Mouse (Mus musculus) testis, postnatal 10 days (tissue): ENCODE results near the gene D11Wsu47e.
"Not testable (repeated sequence)": the region's sequence is repeated elsewhere in the genome, so short reads cannot be mapped to it uniquely, and the experiment has no call there.

Source experiments
- DNase-seq: peaks from one replicate; pipeline ENCODE4 v3.0.0; 2021; ENCODE audit warnings: low spot score

The D11Wsu47e gene

DNA sequence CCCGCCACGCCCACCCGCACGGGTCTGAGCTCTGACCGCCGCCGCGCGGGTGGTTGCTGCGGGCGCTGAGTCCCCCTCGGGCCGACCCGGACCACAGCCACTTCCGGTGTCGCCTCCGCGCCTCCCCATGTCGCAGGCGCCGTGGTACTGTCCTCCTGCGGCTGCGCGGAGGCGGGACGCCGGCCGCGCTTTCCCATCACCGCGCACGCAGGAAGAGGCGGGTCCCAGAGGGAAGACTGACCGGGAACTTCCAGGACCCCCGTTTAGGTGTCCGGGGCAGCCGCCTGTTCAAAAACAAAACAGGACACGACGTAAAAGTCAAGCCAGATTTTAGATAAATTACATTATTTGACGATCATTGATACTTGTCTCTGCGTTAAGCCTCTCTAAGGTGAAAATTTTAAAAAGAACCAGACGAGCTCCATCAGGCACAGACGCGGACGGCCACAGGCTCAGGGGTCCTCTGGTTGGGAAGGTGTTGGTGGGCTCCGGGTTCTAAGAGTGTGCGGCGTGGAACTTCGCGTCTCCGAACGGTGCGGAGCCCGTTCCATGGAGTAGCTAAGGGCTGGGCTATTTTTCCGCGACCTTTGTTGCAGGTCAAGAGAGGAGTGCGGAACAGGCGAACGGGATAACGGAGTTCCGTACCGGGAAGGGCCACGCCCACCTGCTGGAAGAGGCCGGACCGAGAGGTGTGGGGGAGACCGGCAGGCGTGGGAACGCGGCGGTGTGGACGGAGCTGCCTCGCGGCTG, at the start of gene D11Wsu47e, which contains the start of gene Fam104a:
D11Wsu47e (plus strand) TSS at position 456 of the 750 bp plus-strand sequence.
Fam104a (minus strand) TSS at position 199 of the 750 bp plus-strand sequence.
- peak; percentile 96 for DNase-seq

DNA sequence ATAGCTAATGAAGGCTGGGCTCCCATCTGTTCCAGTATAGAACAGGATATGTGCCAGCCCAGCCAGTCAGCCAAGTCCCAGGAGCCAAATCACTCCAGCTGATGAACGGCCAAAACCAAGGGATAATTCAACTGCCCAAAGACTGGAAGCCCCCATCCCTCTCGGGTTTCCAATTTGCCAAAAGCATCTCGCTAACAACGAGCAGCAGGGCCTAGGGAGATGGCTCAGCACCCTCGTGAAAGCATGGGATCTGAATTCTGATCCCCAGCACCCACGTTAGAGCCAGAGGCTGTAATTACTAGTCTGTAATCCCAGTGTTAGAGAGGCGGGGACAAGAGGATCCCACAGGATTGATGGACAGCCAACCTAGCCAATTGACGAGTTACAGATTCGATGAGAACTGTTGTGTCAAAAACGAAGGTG, 49.5 kb upstream of the D11Wsu47e start:
- DNase-seq: no peak

DNA sequence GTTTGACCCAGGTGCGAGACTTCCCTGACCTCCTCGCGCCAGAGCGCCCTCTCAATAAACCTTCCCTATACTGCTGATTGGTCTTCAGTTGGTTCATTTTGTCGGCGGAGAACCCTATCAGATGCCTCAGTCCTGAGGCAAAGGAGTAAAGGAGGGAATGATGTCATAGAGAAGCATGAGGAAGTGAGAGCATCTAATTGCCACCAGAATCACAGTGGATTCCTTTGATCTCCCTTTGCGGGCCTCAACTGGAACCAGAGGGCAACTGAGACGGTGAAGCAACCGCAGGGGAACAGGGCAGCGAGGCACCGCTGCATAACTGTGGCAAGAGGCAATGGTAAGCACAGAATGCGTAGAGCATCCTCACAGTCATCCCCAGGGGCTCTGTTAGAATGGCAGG, 45.5 kb upstream of the D11Wsu47e start:
- no peak for DNase-seq

DNA sequence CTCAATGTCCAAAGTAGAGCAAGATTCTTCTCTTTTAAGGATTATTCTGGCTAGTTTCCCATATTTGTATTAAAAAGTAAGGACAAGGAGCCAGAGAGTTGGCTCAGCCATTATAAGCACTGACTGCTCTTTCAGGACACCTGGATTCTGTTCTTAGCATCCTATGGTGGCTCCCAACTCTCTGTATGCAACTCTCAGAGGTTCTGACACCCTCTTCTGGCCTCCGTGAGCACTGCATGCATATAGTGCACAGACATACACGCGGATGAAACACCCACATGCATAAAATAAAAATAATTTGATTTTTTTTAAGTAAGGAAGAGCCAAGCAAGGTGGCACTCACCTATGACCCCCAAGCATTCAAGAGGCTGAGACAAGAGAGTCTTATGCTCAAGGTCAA, 39.0 kb upstream of the D11Wsu47e start:
- DNase-seq: no peak

DNA sequence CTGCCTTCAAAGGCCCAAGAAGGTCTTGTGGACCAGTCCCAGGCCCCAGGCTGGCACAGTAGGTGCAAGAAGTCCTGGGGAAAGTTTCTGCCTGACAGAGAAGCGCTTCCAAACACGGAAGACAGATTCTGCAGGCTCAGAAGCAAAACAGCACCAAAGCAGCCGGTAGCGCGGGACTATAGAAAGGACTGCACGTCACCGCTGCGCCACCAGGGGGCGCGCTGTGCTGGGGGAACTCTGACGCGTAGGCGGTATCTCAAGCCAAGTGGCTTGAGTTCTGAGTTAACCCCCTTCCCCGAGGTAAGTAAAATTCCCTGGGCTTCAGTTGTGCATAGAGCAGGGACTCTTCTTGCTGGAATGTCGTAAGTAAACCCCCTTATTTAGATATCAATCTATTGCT, 36.1 kb upstream of the D11Wsu47e start:
- DNase-seq: peak; percentile 95

DNA sequence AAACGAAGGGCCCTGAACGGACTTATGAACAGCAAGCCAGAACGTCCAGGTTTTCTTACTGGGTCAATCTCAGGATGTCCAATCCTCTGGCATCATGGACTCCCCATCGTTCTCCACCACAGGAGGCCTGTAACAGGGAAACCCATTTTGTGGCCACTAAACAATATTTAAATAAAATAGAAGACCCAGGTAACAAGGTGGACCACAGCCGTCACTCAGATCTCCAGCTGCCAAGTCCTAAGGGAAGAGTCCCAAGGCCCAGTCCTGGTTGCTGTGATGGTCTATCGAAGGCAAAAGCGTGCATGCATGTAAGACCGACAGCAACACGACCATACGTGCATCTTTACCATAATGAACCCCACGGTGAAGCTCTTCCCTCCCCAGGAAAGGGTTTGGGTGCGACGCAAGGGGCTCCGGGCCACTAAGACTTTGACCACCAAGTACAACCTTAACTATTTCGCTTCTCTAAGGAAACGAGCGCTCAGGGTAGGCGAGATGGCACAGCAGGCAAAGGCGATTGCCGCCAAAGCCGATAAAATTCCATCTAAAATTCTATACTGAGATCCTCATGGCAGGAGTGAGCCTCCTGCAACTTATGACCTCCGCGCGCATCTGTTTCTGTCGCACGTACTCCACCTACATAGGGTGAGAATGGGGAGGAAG, 35.4 kb upstream of the D11Wsu47e start, which contains the start of gene Cog1:
Cog1 (plus strand) TSS at position 480 of the 663 bp plus-strand sequence.
- DNase-seq: no peak

DNA sequence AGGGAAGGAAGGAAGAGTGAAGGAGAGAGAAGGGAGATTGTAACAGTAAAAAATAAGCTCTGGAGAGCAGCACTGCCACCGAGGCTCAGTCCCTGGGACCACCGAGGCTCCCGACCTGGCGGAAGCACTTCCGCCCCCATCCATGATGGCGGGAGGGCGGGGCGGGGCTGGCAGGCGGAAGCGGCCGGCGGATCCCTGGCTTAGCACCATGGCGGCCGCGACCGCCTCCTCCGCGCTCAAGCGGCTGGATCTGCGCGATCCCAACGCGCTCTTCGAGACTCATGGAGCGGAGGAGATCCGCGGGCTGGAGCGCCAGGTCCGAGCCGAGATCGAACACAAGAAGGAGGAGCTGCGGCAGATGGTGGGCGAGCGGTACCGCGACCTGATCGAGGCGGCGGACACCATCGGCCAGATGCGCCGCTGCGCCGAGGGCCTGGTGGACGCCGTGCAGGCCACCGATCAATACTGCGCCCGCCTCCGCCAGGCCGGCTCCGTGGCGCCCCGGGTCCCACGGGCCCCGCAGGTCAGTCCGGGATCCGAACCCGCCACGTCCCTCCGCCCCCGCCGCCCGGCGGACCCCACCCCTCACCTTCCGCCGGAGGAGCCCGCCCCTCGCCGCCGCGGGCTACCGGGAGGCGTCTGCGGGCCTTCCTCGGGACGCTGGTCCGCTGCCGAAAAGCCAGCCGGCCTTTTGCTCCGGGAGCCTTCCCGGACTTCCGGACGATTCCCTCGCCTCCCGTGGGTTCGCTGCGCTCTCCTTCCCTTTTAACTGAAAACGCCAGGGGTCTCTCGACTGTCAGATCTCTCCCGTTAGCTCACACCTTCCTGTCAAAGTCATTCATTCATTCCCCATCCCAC, 34.6 kb upstream of the D11Wsu47e start, which contains the start of gene Slc39a11:
Slc39a11 (minus strand) TSS at position 727 of the 858 bp plus-strand sequence.
- peak; percentile 80 for DNase-seq

DNA sequence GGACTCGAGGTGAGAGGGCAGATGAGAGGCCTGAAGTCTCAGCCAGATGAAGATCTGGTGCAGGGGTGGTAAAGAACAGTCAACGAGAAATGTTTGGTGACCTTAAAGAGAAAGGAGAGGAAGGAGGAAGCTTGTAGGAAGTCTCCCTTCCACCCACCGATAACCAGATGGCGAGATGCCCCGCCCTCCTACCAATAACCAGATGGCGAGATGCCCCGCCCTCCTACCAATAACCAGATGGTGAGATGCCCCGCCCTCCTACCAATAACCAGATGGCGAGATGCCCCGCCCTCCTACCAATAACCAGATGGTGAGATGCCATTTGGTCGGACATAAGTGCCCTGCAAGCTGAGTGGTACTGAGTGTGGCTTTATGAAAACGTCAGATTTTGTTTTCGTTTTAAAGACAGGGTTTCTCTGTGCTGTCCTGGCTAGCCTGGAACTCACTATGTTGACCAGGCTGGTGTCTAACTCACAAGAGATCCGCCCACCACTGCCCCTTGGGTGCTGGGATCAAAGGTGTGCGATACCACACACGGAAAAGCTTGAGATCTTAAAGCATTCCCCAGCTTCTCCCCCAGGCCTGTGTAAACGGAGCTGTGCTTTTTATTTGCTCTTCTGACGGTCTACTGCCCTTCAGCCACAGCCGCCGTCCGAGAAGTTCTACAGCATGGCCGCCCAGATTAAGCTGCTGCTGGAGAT, 32.9 kb upstream of the D11Wsu47e start:
- DNase-seq: no peak

DNA sequence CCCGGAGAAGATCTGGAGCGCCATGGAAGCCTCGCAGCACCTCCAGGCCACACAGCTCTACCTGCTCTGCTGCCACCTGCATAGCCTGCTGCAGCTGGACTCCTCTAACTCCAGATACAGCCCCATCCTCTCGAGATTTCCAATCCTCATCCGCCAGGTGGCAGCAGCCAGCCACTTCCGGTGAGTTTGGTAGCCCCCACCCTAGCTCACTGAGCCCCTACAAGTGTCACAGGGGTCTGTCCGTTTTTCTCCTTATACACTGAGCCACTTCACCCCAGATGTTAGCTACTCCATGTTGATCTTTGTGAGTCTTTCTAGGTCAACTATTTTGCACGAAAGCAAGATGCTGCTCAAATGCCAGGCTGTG, 32.3 kb upstream of the D11Wsu47e start:
- DNase-seq: peak; percentile 73

DNA sequence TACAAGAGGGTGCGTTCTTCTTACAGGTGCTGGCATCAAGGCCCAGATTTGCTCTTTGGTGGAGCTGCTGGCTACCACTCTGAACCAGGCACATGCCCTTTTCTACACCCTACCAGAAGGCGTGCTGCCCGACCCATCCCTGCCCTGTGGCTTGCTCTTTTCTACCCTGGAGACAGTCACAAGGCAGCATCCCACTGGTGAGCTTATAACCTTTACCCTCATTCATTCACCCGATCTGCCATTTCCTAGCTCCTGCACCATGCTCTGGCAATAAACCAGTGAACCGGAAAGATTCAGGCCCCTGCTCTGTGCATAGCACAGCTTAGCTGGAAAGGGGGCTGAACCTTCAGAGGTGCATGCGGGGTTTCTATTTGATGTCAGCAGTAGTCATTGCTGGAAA, 31.7 kb upstream of the D11Wsu47e start:
- DNase-seq: no peak

DNA sequence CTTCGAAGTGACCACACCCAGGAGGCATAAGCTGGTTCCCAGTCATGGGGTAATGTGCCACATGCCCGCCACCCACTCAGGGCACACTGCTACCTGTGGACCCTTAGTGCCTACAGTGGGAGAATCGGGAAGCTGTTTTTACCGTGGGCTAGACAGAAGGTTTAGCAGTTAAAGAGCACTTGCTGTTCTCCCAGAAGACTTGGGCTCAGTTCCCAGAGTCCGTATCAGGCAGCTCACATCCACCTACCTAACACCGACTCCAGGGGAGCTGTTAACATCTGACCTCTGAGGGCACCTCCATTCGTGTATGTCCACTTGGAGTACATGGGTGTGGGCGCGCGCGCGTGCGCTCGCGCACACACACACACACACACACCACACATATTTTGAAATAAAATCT, 30.1 kb upstream of the D11Wsu47e start:
- no peak for DNase-seq

DNA sequence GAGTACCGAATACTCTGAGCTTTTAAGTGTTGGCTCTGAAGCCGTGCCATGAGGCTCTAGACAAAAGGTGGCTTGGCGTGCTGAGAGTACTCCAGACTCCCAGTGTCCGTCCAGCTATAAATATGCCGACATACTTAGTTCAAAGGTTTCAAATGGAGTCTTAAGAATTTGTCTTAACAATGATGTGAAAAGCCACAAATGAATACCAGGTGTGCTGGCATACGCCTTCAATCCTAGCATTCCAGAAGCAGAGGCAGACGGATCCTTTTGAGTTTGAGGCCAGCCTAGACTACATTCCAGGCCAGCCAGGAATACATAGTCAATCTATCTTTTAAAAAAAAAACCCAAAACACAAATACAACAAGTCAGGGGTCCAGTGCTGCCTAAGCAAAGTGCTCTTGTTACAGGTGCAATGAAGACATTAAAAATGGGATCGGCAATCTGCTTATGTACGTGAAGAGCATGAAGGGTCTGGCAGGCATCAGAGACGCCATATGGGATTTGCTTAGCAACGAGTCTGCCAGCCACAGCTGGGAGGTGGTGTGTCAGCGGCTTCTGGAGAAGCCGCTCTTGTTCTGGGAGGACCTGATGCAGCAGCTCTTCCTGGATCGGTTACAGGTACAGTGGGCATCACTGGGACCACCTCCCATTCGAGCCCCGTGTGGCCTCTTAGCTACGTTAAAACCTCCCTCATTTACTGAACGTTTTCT, 29.5 kb upstream of the D11Wsu47e start:
- DNase-seq: no peak

DNA sequence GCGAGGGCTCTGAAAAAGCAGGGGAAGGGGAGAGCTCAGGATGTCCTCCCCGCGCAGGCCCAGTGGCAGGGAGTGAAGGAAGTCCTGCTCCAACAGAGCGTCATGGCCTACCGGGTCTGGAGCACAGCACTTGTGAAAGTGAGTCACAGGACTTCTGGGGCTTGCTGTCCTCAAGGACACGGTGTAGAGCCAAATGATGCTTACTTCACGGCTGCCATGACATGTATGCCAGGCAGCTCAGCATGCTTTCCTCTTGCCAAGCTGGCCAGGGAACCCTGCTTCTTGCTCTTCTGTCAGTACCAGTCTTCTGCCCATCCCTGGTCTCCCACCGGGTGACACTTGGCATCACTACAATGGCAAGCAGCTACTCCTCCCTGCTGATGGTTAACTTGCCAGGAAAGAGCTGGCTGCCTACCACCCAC, 27.7 kb upstream of the D11Wsu47e start:
- DNase-seq: no peak

DNA sequence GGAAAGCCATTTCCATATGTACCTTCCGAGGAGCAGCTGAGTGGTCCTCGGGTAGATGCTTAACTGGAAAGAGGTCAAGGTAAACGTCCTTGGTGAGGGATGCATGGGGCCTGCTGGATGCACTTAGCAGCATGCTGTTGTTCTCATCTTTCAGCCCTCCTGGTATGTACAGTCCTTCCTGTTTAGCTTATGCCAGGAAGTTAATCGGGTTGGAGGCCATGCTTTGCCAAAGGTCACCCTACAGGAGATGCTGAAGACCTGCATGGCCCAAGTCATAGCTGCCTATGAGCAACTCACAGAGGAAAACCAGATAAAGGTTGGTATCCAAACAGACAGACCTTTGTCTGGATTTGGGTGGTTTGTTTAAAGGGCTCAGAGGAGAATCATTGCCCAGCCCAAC, 27.0 kb upstream of the D11Wsu47e start:
- DNase-seq: no peak

DNA sequence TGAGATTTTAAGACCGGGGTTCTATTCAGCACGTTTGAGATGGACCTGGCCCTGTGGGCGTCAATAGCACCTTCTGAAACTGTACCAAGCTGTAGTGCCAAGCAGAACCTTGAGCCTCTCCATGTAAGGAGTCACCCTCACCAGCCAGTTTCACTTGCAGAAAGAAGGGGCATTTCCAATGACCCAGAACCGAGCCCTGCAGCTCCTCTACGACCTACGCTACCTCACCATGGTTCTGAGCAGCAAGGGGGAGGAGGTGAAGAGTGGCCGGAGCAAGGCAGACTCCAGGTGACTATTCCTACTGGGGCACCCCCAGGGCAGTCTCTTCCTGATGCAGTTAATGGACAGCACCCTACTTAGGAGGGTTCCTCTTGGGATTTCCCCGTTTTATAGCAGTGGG, 25.9 kb upstream of the D11Wsu47e start:
- DNase-seq: no peak

DNA sequence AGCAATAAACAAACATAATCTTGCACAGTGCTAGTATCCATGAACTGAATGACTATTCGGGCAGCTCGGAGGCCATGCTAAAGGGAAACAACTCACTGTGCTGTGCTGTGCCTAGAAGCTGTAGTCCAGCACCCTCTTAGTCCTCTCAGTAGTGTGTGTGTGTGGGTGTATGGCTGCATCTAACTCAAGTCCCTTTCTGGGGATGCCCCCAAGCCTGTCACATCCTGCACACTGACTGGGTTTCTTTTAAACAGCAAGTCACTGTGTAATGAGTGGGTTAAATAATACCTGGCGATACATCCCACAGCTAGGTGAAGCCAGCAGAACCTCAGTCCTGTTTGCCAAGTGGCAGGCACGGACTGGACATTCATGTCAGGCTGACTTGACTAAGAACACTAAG, 25.4 kb upstream of the D11Wsu47e start:
- no peak for DNase-seq

DNA sequence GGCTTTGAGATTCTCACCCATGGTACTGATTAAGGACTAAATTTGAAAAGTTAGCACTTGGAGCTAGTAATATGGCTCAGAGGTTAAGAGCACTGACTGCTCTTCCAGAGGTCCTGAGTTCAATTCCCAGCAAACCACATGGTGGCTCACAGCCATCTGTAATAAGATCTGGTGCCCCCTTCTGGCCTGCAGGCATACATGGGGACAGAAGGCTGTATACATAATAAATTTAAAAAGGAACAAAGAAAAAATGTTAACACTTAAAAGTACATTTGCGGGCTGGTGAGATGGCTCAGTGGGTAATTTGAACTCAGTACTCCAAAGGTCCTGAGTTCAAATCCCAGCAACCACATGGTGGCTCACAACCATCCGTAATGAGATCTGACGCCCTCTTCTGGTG, 24.0 kb upstream of the D11Wsu47e start:
- not testable (repeated sequence) for DNase-seq

DNA sequence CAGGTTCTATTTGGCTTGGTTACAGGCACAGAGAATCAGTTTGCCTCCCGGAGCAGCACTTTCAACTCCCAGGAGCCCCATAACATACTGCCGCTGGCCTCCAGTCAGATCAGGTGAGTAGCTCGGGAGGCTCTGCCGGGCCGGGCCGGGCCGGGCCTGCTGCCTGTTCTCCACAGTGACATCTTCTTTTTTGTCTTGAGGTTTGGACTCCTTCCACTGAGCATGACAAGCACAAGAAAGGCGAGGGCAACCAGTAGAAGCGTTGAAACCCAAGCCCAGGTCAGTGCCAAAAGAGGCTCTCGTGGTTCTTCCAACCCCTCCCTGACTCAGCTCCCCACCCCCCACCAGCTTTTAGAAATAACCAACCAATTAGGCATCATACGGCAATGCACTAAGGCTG, 23.3 kb upstream of the D11Wsu47e start:
- DNase-seq: no peak

DNA sequence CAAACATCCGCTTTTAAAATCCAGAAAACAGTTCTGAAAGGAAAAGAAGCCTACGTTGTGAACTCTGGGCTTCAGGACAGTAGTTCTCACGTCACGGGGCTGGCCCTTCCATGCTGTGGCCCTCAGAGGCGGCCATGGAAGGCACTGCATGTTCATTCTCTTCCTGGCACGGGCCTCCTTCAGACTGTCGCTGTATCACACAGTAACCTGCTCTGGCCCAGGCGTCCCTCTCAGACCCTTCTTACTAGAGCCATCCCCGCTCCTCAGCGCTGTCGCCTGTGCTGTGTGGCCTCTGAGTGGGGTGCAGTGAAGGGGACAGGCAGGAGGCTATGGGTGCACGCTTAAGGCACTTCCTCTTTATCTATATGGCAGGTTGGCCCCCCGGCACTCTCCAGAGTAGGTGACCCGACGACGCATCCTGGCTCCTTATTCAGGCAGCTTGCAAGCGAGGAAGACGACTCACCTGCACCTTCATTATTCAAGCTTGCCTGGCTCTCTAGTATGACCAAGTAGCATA, 22.3 kb upstream of the D11Wsu47e start:
- no peak for DNase-seq

DNA sequence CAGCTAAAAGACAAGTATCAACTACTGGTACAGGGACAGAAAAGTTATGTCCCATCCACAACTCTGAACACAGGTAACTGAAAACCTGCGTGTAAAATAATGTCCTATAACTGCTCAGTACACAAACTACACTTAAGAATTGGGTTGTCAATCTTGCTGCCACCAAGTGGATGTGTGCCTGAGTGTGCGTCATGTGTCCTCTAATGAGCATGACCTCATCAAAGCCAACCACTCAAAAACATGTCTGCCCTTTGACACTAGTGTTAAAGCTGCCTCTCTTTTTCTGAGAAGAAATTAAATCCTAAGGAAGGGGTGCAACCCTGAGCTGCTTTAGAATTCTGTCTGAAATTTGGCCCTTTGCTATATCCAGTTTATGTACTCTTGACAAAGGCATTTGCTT, 19.9 kb upstream of the D11Wsu47e start:
- DNase-seq: no peak

DNA sequence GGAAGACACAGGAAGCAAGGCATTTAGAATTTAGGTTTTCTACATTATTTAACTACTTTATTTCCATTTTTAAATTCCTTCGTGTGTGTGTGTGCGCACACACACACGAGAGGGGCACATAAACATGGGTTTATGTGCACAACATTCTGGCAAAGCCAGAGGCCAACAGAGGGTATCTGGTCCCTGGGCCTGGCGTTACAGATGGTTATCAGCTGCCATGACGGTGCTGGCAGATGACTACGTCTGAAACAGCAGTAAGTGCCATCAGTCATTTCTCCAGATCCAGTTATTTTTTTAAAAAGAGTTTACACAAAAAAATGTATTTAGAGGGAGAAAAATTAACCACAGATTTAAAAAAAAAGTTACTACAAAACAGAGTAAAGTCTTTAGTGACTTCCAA, 18.0 kb upstream of the D11Wsu47e start:
- DNase-seq: no peak
